Mouse (Mus musculus) midbrain, embryonic 11.5 days (tissue): ENCODE results near the gene Gm26897. TPM values are rescaled to one million over a fixed set of nuclear protein-coding genes. Genes with fewer than 3 reads are reported as not detected.

Experiments
- ATAC-seq: fragments of 200-750 bp; cut with Nextera tagmentation; 2 replicates; pipeline ENCODE4 v1.8.0; 2017; ENCODE audit warnings: moderate TSS enrichment, moderate library complexity; ENCODE audit not compliant: low FRiP score
- DNase-seq: peaks from one replicate; pipeline ENCODE4 v3.0.0; 2015; ENCODE audit warnings: low spot score; ENCODE audit errors: missing footprints
- H3K27ac ChIP-seq: fragments of 300-500 bp; sonication (generic); 2 replicates; pipeline ENCODE4 v1.5.1; 2014; ENCODE audit warnings: low read depth, low read length
- H3K27me3 ChIP-seq: fragments of 300-500 bp; sonication (generic); 2 replicates; pipeline ENCODE4 v1.6.1; 2014; ENCODE audit warnings: mild to moderate bottlenecking, low read length, moderate library complexity, mixed read lengths; ENCODE audit not compliant: control insufficient read depth, insufficient read depth
- H3K36me3 ChIP-seq: fragments of 300-500 bp; sonication (generic); 2 replicates; pipeline ENCODE4 v1.6.1; 2014; ENCODE audit warnings: mild to moderate bottlenecking, low read length, moderate library complexity, mixed read lengths; ENCODE audit not compliant: control insufficient read depth, insufficient read depth
- H3K4me1 ChIP-seq: fragments of 300-500 bp; sonication (generic); 2 replicates; pipeline ENCODE4 v1.6.1; 2014; ENCODE audit warnings: low read length; ENCODE audit not compliant: control insufficient read depth, insufficient read depth
- H3K4me2 ChIP-seq: fragments of 300-500 bp; sonication (generic); 2 replicates; pipeline ENCODE4 v1.6.1; 2014; ENCODE audit warnings: mild to moderate bottlenecking, moderate library complexity
- H3K4me3 ChIP-seq: fragments of 300-500 bp; sonication (generic); 2 replicates; pipeline ENCODE4 v1.5.1; 2014; ENCODE audit warnings: low read depth, low read length
- H3K9ac ChIP-seq: fragments of 300-500 bp; sonication (generic); 2 replicates; pipeline ENCODE4 v1.6.1; 2014; ENCODE audit warnings: low read length
- H3K9me3 ChIP-seq: fragments of 300-500 bp; sonication (generic); 2 replicates; pipeline ENCODE4 v1.6.1; 2016; ENCODE audit warnings: low read length; ENCODE audit not compliant: control insufficient read depth
- WGBS: fragments of 180-500 bp; shearing (Covaris S2); extraction: QIAGEN DNeasy Blood & Tissue Kit; methylation state at CpG from one replicate; pipeline ENCODE4 v1.1.7; 2014; 5-methylcytosine and 5-hydroxymethylcytosine counted together
- polyA plus RNA-seq: library from polyadenylated mRNA; unstranded; fragments of >200 nt; fragmentation: Nextera tagmentation; extraction: Ambion mirVana; gene quantifications from 2 replicates; pipeline ENCODE4 v1.2.1, GENCODE M21; 2014

Gene Gm26897
- polyA plus RNA-seq = not detected in 2 replicates

DNA sequence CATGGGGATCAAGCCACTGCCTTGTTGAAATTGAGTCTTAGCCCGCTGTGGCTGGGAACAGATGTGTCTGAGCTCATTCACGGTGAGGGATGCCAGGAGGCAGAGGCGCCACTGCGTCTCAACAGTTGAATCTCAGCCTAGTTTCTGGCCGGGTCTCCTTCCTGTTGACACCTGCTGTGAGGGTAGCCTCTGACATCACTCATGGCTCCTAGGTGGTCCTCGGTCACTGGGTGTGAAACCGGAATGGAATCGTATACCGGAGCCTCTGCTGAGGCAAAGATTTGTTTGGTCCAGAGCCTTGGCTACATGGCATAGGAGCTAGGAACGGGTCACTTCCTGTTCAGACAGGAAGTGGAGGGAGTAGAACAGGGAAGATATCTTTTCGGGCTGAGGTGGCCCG, at the start of gene Gm26897:
TSS of gene Gm26897 (plus strand) at position 74 of the 400 bp plus-strand sequence.
- Histone ChIP-seq H3K4me2 (no peak within 1 kb of the TSS), H3K9ac (no peak within 1 kb of the TSS), H3K27me3 (peaks cover 9% of the 10 kb centered on the region), H3K9me3 (no peaks in the 10 kb centered on the region; the same call in 1 of the 2 replicates), H3K4me1 (peaks cover 10% of the 10 kb centered on the region), H3K36me3 (no peaks in the 10 kb centered on the region), H3K4me3 (no peak within 1 kb of the TSS), H3K27ac (no peak within 1 kb of the TSS)
- ATAC-seq (no peak), DNase-seq (no peak)
- WGBS = 90% methylated on average over 12 of the region's 12 CpGs

DNA sequence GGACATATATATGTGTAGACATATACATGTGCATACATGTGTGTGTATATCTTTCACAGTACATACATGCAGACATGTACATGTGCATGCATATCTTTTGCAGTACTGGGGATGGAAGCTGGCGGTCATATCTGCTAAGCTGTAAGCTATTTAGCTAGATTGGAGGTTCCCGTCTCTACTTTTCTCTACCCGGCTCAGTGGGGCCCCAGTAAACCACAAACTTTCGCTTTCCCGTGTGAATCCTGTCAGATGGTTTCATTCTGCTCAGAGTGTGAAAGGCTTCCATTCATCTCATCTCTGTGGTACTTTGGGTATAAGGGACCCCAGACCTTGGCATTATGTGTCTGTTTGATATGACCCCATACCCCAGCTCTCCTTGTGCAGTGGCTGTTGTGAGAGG, 46.4 kb upstream of the Gm26897 start:
- 91% methylated on average over 5 of the region's 5 CpGs for WGBS

DNA sequence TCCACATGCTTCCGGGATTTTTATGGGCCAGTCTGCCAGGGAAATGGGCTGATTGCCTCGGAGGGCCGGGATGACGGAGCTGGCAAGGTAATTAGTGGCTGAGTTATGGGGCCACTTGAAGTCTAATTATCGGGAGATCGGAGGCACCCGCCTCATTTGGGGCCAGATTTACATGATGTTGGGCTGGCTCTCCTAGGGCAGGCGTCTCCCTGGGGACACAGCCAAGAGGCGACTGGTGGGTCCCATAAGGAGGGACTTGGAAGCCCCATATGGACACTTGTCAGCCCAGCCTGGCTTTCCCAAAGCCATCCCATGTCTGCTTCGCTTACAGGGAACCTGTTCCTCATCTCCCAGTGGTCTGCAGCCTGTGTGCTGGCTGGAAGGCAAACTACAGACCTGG, 45.1 kb upstream of the Gm26897 start:
- H3K4me1 ChIP-seq = no peaks in the 10 kb centered on the region; the same call in 1 of the 2 replicates
- no peak overlapping the region for H3K9ac ChIP-seq
- H3K27me3 ChIP-seq = no peaks in the 10 kb centered on the region
- WGBS = 88% methylated on average over 10 of the region's 10 CpGs
- no peak overlapping the region for H3K27ac ChIP-seq
- H3K4me2 ChIP-seq = no peak overlapping the region
- DNase-seq (no peak), ATAC-seq (no peak)
- H3K4me3 ChIP-seq = no peak overlapping the region
- no peaks in the 10 kb centered on the region for H3K36me3 ChIP-seq
- no peaks in the 10 kb centered on the region for H3K9me3 ChIP-seq

More for the DNA sequence above, 46.4 kb upstream of the Gm26897 start:
- H3K4me2 ChIP-seq = no peak overlapping the region
- no peak overlapping the region for H3K9ac ChIP-seq
- H3K27me3 ChIP-seq = no peaks in the 10 kb centered on the region
- H3K27ac ChIP-seq = no peak overlapping the region
- ATAC-seq (no peak), DNase-seq (no peak)
- no peaks in the 10 kb centered on the region for H3K9me3 ChIP-seq
- no peaks in the 10 kb centered on the region for H3K36me3 ChIP-seq
- no peak overlapping the region for H3K4me3 ChIP-seq
- H3K4me1 ChIP-seq = no peaks in the 10 kb centered on the region

DNA sequence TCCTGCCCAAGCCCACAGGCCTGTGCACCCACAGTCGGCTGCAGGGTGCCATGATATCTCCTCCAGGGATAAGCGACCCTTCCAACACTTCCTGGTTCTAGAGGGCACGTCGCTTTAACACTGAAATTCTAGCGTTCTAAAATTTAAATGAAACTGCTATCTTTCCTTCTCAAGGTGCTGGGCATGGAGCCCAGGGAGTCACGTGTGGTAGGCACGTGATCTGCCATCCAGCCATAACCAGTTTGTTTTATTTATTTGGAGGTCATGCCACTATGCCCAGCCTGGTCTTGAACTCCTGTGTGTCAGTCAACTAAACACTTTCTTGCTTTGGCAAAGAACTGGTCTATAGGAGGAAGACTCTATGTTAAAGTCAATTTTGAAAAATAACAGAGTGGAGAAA, 35.7 kb upstream of the Gm26897 start:
- H3K4me2 ChIP-seq = no peak overlapping the region
- H3K27ac ChIP-seq = no peak overlapping the region
- WGBS = 91% methylated on average over 7 of the region's 7 CpGs

DNA sequence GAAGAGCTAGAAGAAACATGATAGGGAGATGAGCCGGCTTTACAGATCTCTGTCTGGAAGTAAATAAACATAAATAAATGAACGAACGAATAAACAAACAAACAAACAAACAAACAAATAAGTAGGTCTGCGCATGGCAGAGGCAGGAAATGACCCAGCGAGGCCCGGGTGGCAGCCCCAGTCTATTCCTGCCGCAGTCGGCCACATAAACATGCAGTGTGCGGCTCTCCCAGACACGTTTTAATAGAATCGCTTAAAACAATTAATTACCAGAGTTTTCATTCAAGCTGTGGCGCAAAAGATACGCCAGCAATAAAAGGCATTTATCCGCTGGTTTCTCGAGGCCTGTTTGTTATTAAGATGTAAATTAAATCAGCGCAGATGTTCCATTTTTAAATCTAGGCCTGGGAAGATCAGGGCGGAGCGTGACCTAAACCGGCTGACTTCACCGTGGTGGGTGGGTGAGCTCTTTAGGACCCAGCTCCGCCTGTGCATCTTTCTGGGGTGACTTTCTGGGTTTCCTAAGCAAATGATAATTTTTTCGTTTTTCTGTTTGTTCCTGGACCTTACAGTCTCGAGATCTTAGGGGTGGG, 33.9 kb upstream of the Gm26897 start:
- Histone ChIP-seq H3K4me1 (peaks cover 25% of the 10 kb centered on the region), H3K36me3 (no peaks in the 10 kb centered on the region), H3K4me3 (no peak overlapping the region), H3K4me2 (no peak overlapping the region), H3K27me3 (no peaks in the 10 kb centered on the region), H3K9ac (no peak overlapping the region), H3K9me3 (no peaks in the 10 kb centered on the region), H3K27ac (no peak overlapping the region)
- ATAC-seq (peak; percentile 36; the same call in 1 of the 2 replicates), DNase-seq (no peak)
- 55% methylated on average over 23 of the region's 23 CpGs for WGBS

More for the DNA sequence above, 35.7 kb upstream of the Gm26897 start:
- DNase-seq (no peak), ATAC-seq (no peak)
- Histone ChIP-seq H3K9ac (no peak overlapping the region), H3K27me3 (no peaks in the 10 kb centered on the region), H3K9me3 (no peaks in the 10 kb centered on the region), H3K36me3 (no peaks in the 10 kb centered on the region), H3K4me3 (no peak overlapping the region), H3K4me1 (peaks cover 24% of the 10 kb centered on the region)

DNA sequence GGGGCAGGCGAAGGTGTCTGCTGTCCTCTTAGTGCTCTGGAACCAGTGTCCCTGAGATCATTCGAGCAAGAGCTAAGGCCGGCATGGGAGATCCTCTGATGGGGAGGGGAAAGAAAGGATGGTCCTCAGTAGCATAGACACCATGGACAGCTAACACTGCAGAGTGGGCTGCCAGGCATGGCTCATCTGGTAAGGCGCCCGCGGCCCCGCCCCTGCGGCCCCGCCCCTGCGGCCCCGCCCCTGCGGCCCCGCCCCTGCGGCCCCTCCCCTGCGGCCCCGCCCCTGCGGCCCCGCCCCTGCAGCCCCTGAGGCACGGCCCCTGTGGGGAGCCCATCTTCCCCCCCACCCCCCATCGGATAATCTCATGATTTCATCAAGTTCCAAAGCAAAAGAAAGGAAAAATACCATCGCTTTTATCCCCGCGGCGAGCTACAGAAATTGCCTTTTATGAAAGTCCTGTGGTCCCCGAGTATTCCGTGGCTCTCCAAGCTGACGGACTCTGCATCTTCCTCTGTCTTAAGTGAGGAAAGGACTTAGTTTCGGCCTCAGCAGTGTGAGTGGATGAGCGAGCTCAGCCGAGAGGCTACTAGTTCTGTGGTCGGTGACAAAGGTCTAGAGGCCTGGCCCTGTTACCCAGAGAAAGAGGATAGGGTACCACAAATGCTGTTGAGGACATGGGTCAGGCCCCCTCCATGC, 31.9 kb upstream of the Gm26897 start:
- H3K4me2 ChIP-seq = peak overlapping the region; percentile 43
- H3K27me3 ChIP-seq = no peaks in the 10 kb centered on the region
- H3K4me1 ChIP-seq = peaks cover 25% of the 10 kb centered on the region
- no peaks in the 10 kb centered on the region for H3K36me3 ChIP-seq
- no peaks in the 10 kb centered on the region for H3K9me3 ChIP-seq
- DNase-seq (peak; percentile 93), ATAC-seq (peak; percentile 70)
- peak overlapping the region; percentile 33 for H3K9ac ChIP-seq
- WGBS = 2% methylated on average over 28 of the region's 31 CpGs
- H3K27ac ChIP-seq = peak overlapping the region; percentile 48; the same call in 1 of the 2 replicates
- peak overlapping the region; percentile 17 for H3K4me3 ChIP-seq

DNA sequence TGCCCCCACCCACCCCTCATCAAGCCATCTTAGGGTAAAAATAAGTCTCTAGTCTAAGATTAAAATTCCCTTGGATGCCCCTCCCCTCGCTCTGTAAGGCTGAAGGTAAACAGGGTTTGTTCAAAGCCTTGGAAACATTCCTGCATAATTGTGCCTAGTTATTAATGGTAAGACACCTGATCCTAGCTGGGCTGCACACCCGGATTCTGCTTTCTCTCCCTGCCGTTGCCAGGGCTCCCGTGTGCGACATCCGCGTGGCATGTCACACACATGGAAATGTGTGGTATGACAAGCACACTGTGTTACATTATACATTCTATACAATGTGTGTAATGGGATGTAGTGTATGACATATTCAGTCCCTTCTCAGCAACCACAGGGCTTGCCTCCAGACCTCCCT, 30.1 kb upstream of the Gm26897 start:
- peaks cover 25% of the 10 kb centered on the region for H3K4me1 ChIP-seq
- 74% methylated on average over 7 of the region's 7 CpGs for WGBS
- H3K27ac ChIP-seq = no peak overlapping the region

DNA sequence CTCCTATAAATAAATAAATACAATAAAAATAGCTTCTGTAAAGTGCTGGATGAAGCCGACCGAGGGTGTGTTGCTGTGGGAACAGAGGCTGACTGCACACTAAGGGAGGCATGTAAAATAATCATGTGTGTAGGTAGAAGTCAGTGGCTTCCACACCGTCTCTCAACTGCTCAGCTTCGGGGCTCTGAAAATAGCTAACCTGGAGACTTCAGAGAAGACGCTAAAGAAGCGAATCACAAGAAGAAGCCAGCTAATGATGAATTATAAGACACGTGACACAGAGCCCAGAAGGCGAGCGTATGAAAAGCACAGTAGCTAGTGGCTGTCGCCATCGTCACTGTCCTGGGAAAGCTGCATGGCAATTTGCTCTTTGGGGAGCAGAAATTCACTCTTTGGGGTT, 29.4 kb upstream of the Gm26897 start:
- 89% methylated on average over 11 of the region's 11 CpGs for WGBS
- H3K4me2 ChIP-seq = no peak overlapping the region
- no peak overlapping the region for H3K27ac ChIP-seq
- H3K36me3 ChIP-seq = no peaks in the 10 kb centered on the region
- ATAC-seq (no peak), DNase-seq (no peak)
- no peaks in the 10 kb centered on the region for H3K9me3 ChIP-seq
- no peak overlapping the region for H3K9ac ChIP-seq
- H3K4me1 ChIP-seq = peaks cover 25% of the 10 kb centered on the region
- H3K27me3 ChIP-seq = no peaks in the 10 kb centered on the region
- H3K4me3 ChIP-seq = no peak overlapping the region

More for the DNA sequence above, 30.1 kb upstream of the Gm26897 start:
- no peaks in the 10 kb centered on the region for H3K9me3 ChIP-seq
- no peaks in the 10 kb centered on the region for H3K27me3 ChIP-seq
- H3K4me2 ChIP-seq = no peak overlapping the region
- no peak overlapping the region for H3K4me3 ChIP-seq
- H3K36me3 ChIP-seq = no peaks in the 10 kb centered on the region
- no peak for ATAC-seq
- no peak for DNase-seq
- H3K9ac ChIP-seq = no peak overlapping the region

DNA sequence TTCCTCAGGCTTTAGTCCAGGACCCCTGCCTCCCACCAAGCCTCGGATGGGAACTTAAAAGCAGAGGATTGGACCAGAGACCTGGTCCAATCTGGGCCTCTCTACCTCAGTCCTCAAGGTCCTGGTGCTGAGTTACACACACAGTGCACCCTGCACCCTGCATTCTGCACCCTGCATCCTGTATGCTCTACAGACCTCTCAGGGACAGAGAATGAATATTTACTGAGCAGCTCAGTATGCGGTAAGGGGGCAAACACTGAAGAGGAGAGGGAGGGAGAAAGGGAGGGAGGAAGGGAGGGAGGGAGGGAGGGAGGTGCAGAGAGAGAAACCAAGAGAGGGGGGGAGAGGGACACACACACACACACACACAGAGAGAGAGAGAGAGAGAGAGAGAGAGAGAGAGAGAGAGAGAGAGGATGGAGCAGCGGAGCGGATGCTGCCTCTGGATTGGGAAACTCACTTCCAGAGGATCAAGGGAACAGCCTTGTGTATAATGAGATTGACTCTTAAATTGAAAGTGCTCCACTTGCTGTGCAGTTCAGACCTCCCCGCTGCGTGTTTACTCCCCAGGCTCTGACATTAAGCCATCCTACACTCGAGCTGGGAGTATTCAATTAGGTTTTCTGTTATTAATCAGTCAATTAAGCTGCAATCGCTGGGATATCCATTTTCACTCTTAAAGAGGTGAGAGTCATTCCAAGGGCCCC, 24.4 kb upstream of the Gm26897 start:
- peak; percentile 46; the same call in 1 of the 2 replicates for ATAC-seq

More for the DNA sequence above, 24.4 kb upstream of the Gm26897 start:
- Histone ChIP-seq H3K9me3 (peaks cover 3% of the 10 kb centered on the region; the same call in 1 of the 2 replicates), H3K36me3 (no peaks in the 10 kb centered on the region), H3K4me1 (no peaks in the 10 kb centered on the region), H3K4me2 (no peak overlapping the region), H3K27ac (no peak overlapping the region), H3K4me3 (no peak overlapping the region), H3K9ac (0 out of 2 replicates have a peak overlapping the region, but pooled peaks have one; percentile 9), H3K27me3 (no peaks in the 10 kb centered on the region)
- 29% methylated on average over 8 of the region's 8 CpGs for WGBS
- no peak for DNase-seq
